ENCODE assay signal across 13 mouse cellular contexts in the genomic region with DNA sequence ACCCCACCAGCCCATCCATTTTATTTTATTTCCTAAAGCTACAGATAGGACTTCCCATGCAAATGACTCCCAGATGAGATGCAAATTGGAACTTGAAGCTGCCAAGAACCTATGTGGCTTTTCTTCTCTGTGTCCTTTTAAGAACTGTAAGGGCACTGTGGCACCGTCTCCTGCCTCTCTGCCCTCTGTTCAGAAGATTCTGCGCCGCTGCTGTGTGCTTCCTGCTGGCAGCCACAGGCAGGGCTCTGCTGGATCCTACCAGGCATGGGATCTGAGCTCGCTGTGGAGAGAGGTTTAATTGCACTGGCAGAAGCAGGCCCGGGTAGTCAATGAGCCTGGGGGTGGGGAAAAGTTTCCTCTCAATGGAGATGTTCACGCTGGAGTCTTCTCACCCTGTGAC.
"Had no signal": no experiment of that assay in that cellular context is flagged by ENCODE, and none has a peak within 500 bp of the region (broad histone marks: within the 10 kb centered on the region; RNA-seq: fewer than 3 reads in every experiment).

No protein-coding gene starts in this region.

- H3K9me3 ChIP-seq: liver, embryonic 13.5 days; lung, embryonic 15.5 days; megakaryocyte, embryonic 14.5 days; midbrain, embryonic 12.5 days; stomach, embryonic 15.5 days had no signal

- H3K4me1 ChIP-seq: megakaryocyte, embryonic 14.5 days had no signal

- H3K27ac ChIP-seq: kidney, postnatal 0 days; layer of hippocampus, adult 2 months; lung, embryonic 15.5 days; macrophage; midbrain, embryonic 12.5 days; stomach, embryonic 15.5 days had no signal

- H3K4me2 ChIP-seq: liver, embryonic 13.5 days; lung, embryonic 15.5 days; midbrain, embryonic 12.5 days; stomach, embryonic 15.5 days had no signal

- H3K27me3 ChIP-seq: liver, embryonic 13.5 days; lung, embryonic 15.5 days; midbrain, embryonic 12.5 days; stomach, embryonic 15.5 days had no signal

- H3K4me3 ChIP-seq: layer of hippocampus, adult 2 months; liver, embryonic 13.5 days; lung, embryonic 15.5 days; megakaryocyte, embryonic 14.5 days; midbrain, embryonic 12.5 days; stomach, embryonic 15.5 days had no signal

- H3K9ac ChIP-seq: liver, embryonic 13.5 days; liver, postnatal 0 days; lung, embryonic 15.5 days; midbrain, embryonic 12.5 days; stomach, embryonic 15.5 days had no signal

- H3K36me3 ChIP-seq: liver, embryonic 13.5 days; lung, embryonic 15.5 days; midbrain, embryonic 12.5 days; stomach, embryonic 15.5 days had no signal

- DNase-seq: liver, embryonic 13.5 days; liver, postnatal 0 days; lung, postnatal 14 days; retina, postnatal 1 day; thymus, adult 2 months; thymus, postnatal 25 days had no signal
